Mouse (Mus musculus) erythroblast, embryonic 14.5 days (primary cell): Measurements from ENCODE around the gene Slc4a1. TPM values are rescaled to one million over a fixed set of nuclear protein-coding genes. Genes with fewer than 3 reads are reported as not detected.
A peak's percentile ranks its signal among the peaks of the same experiment; 100 is the strongest.

Experiments
- H3K27me3 ChIP-seq: 2 replicates; pipeline ENCODE4 v1.6.1; 2012; ENCODE audit warnings: inconsistent platforms; ENCODE audit not compliant: control insufficient read depth
- H3K36me3 ChIP-seq: 2 replicates; pipeline ENCODE4 v1.6.1; 2012; ENCODE audit warnings: mild to moderate bottlenecking, inconsistent platforms; ENCODE audit not compliant: control insufficient read depth
- H3K4me1 ChIP-seq: 2 replicates; pipeline ENCODE4 v1.6.1; 2012; ENCODE audit warnings: inconsistent platforms; ENCODE audit not compliant: control insufficient read depth
- H3K4me3 ChIP-seq: replicated peaks from 2 replicates; pipeline ENCODE3; 2012; ENCODE audit warnings: moderate library complexity, mild to moderate bottlenecking, inconsistent platforms
- H3K9me3 ChIP-seq: 2 replicates; pipeline ENCODE4 v1.6.1; 2012; ENCODE audit warnings: low read length, inconsistent platforms, mixed read lengths; ENCODE audit not compliant: control insufficient read depth
- GATA1 ChIP-seq: IDR thresholded peaks from 2 replicates; pipeline ENCODE4 v1.6.1; 2012; ENCODE audit warnings: low read length, inconsistent platforms, mixed read lengths
- TAL1 ChIP-seq: IDR thresholded peaks from 3 replicates; pipeline ENCODE4 v1.6.1; 2012; ENCODE audit warnings: low read length, inconsistent platforms, mixed read lengths
- polyA plus RNA-seq: library from polyadenylated mRNA; stranded (reverse); fragments of >175 nt; gene quantifications from 2 replicates; pipeline ENCODE4 v1.2.3, GENCODE M21; 2012

Slc4a1 gene
- polyA plus RNA-seq, 1 experiment: 575 TPM

GRCm38 (mm10) chr11:102377186-102377585 is 11.2 kb upstream of the Slc4a1 start:
- Histone ChIP-seq H3K36me3 (peaks cover 47% of the 10 kb centered on the region), H3K4me3 (peak overlapping the region; percentile 70), H3K4me1 (peaks cover 93% of the 10 kb centered on the region), H3K9me3 (peaks cover 18% of the 10 kb centered on the region), H3K27me3 (peaks cover 19% of the 10 kb centered on the region)
- TF ChIP-seq TAL1: no peak
- no peak for TF ChIP-seq GATA1

- Histone ChIP-seq H3K4me3 (peak overlapping the region; percentile 70), H3K36me3 (peaks cover 46% of the 10 kb centered on the region), H3K27me3 (peaks cover 15% of the 10 kb centered on the region), H3K4me1 (peaks cover 91% of the 10 kb centered on the region), H3K9me3 (peaks cover 18% of the 10 kb centered on the region)
- TF ChIP-seq TAL1 (no peak), GATA1 (no peak)
Measured at GRCm38 (mm10) chr11:102376196-102376835, 10.3 kb upstream of the Slc4a1 start.

GRCm38 (mm10) chr11:102375196-102376173 is 9.5 kb upstream of the Slc4a1 start:
- H3K36me3 ChIP-seq: peaks cover 52% of the 10 kb centered on the region
- peaks cover 18% of the 10 kb centered on the region for H3K9me3 ChIP-seq
- H3K4me1 ChIP-seq: peaks cover 91% of the 10 kb centered on the region
- H3K27me3 ChIP-seq: peaks cover 16% of the 10 kb centered on the region
- peak overlapping the region; percentile 70 for H3K4me3 ChIP-seq
- TF ChIP-seq GATA1 (peak; percentile 85), TAL1 (peak; percentile 99)

GRCm38 (mm10) chr11:102374108-102374725 is 8.2 kb upstream of the Slc4a1 start:
- peaks cover 16% of the 10 kb centered on the region for H3K9me3 ChIP-seq
- peaks cover 95% of the 10 kb centered on the region for H3K4me1 ChIP-seq
- peaks cover 58% of the 10 kb centered on the region for H3K36me3 ChIP-seq
- H3K4me3 ChIP-seq: peak overlapping the region; percentile 67
- TF ChIP-seq GATA1: no peak
- H3K27me3 ChIP-seq: peaks cover 16% of the 10 kb centered on the region

GRCm38 (mm10) chr11:102373646-102374045 is 7.6 kb upstream of the Slc4a1 start:
- Histone ChIP-seq H3K9me3 (peaks cover 10% of the 10 kb centered on the region), H3K36me3 (peaks cover 55% of the 10 kb centered on the region), H3K4me3 (peak overlapping the region; percentile 67), H3K4me1 (peaks cover 95% of the 10 kb centered on the region), H3K27me3 (peaks cover 10% of the 10 kb centered on the region)
- TF ChIP-seq TAL1 (no peak), GATA1 (no peak)

GRCm38 (mm10) chr11:102372936-102373335 is 6.9 kb upstream of the Slc4a1 start:
- peaks cover 97% of the 10 kb centered on the region for H3K4me1 ChIP-seq

GRCm38 (mm10) chr11:102371926-102372685 is 6.1 kb upstream of the Slc4a1 start:
- peaks cover 97% of the 10 kb centered on the region for H3K4me1 ChIP-seq
- peaks cover 49% of the 10 kb centered on the region for H3K36me3 ChIP-seq
- TF ChIP-seq TAL1 (no peak), GATA1 (no peak)
- H3K9me3 ChIP-seq: no peaks in the 10 kb centered on the region
- peak overlapping the region; percentile 67 for H3K4me3 ChIP-seq
- H3K27me3 ChIP-seq: peaks cover 10% of the 10 kb centered on the region

More at GRCm38 (mm10) chr11:102372936-102373335, 6.9 kb upstream of the Slc4a1 start:
- H3K9me3 ChIP-seq: peaks cover 6% of the 10 kb centered on the region; the same call in 1 of the 2 replicates
- peak overlapping the region; percentile 67 for H3K4me3 ChIP-seq
- H3K36me3 ChIP-seq: peaks cover 54% of the 10 kb centered on the region
- peaks cover 10% of the 10 kb centered on the region for H3K27me3 ChIP-seq
- TF ChIP-seq TAL1 (no peak), GATA1 (no peak)

GRCm38 (mm10) chr11:102370285-102370684 is 4.3 kb upstream of the Slc4a1 start:
- no peak overlapping the region for H3K4me3 ChIP-seq
- no peak for TF ChIP-seq GATA1
- TF ChIP-seq TAL1: no peak
- H3K27me3 ChIP-seq: peaks cover 10% of the 10 kb centered on the region
- no peaks in the 10 kb centered on the region for H3K9me3 ChIP-seq
- H3K36me3 ChIP-seq: peaks cover 52% of the 10 kb centered on the region
- H3K4me1 ChIP-seq: peaks cover 96% of the 10 kb centered on the region
